ENCODE assay signal across 8 mouse cellular contexts in the genomic region with DNA sequence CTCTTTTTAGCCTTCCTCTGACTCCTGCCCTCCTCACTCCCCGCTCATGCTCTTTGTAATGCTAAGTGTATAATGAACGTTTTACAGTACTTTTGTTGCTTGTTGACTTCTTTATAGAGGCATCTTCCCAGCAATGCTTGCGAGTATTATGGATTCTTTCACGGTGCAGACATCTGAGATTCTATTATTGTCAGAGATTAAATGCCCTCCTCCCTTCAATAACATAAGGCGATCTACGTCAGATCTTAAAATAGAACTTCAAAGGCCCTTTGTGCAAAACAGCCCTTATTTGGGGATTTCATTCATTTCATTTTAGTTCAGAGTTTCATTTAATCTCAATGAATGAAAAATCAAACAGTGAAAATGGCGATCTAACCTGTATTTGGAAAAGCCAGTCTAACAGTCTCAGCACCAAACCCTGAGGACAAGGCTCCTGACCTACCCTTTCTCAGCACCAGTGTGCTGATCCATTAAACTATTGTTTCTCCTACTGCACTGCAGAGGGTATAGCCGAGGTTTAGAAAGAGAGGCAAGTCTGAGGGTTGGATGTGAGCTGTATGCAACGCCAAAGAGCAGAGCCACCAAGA.
DNase-seq lines count a peak whose midpoint lies in the region; ATAC-seq and TF ChIP-seq lines count a peak whose summit lies in the region.

No protein-coding gene starts in this region.

- H3K4me3 ChIP-seq in lung, embryonic 16.5 days (ENCODE audit: low read length): peak overlapping the region; percentile 50
- peak overlapping the region; percentile 53 for H3K4me3 ChIP-seq in intestine, embryonic 15.5 days (replicated peaks)
- H3K4me3 ChIP-seq in midbrain, postnatal 0 days (ENCODE audit: low read depth, low read length): peak overlapping the region; percentile 40

- no peaks in the 10 kb centered on the region for H3K27me3 ChIP-seq in lung, embryonic 16.5 days (ENCODE audit: control insufficient read depth, insufficient read depth, low read depth, low read length)
- no peaks in the 10 kb centered on the region for H3K27me3 ChIP-seq in intestine, embryonic 15.5 days (replicated peaks)
- H3K27me3 ChIP-seq in midbrain, postnatal 0 days (ENCODE audit: insufficient read depth, low read length): no peaks in the 10 kb centered on the region

- peak overlapping the region; percentile 69 for H3K27ac ChIP-seq in lung, embryonic 16.5 days (ENCODE audit: low read length)
- peak overlapping the region; percentile 92 for H3K27ac ChIP-seq in intestine, embryonic 15.5 days
- peak overlapping the region; percentile 94 for H3K27ac ChIP-seq in midbrain, postnatal 0 days (ENCODE audit: low read depth, low read length)

- under 1% methylated on average over 9 of the region's 9 CpGs for WGBS in lung, embryonic 16.5 days
- 2% methylated on average over 9 of the region's 9 CpGs for WGBS in intestine, embryonic 15.5 days
- under 1% methylated on average over 9 of the region's 9 CpGs for WGBS in midbrain, postnatal 0 days

- no peaks in the 10 kb centered on the region for H3K9me3 ChIP-seq in lung, embryonic 16.5 days (ENCODE audit: control insufficient read depth, low read length)
- H3K9me3 ChIP-seq in intestine, embryonic 15.5 days: no peaks in the 10 kb centered on the region
- no peaks in the 10 kb centered on the region for H3K9me3 ChIP-seq in midbrain, postnatal 0 days (ENCODE audit: low read length)

- ATAC-seq in cerebellum, adult (ENCODE audit: insufficient number of reproducible peaks, low FRiP score, low TSS enrichment): peak; percentile 36; the same call in 1 of the 2 replicates
- peak; percentile 19; the same call in 1 of the 2 replicates for ATAC-seq in lung, embryonic 16.5 days (ENCODE audit: low read depth)
- ATAC-seq in intestine, embryonic 15.5 days: peak; percentile 32
- ATAC-seq in midbrain, postnatal 0 days (ENCODE audit: low FRiP score): peak; percentile 67; the same call in 1 of the 2 replicates

- peak overlapping the region; percentile 64 for H3K4me2 ChIP-seq in lung, embryonic 16.5 days (ENCODE audit: low read depth, low read length)
- peak overlapping the region; percentile 64 for H3K4me2 ChIP-seq in intestine, embryonic 15.5 days (replicated peaks)
- peak overlapping the region; percentile 41 for H3K4me2 ChIP-seq in midbrain, postnatal 0 days (ENCODE audit: low read depth, low read length, poor library complexity, severe bottlenecking)

- intact Hi-C loops in left cerebral cortex, postnatal 4 days (cut with DNase I): loop anchor here (5.0 to 10.0 kb wide), 2 partner anchors 804 to 886 kb away; partner anchors contain the start of gene Gabra5

- no peaks in the 10 kb centered on the region; the same call in 1 of the 2 replicates for H3K4me1 ChIP-seq in lung, embryonic 16.5 days (replicated peaks; ENCODE audit: control insufficient read depth, insufficient read depth, low read length)
- 0 out of 2 replicates have a peak, but pooled peaks cover 3% of the 10 kb centered on the region for H3K4me1 ChIP-seq in intestine, embryonic 15.5 days (replicated peaks)
- H3K4me1 ChIP-seq in midbrain, postnatal 0 days (ENCODE audit: insufficient read depth, low read length): no peaks in the 10 kb centered on the region

- TF ChIP-seq CTCF in midbrain, postnatal 0 days (IDR thresholded peaks at IDR 0.05): no peak

- DNase-seq in cerebellum, postnatal 4 days (ENCODE audit: low spot score in 2 of 2): no peak
- no peak for DNase-seq in lung, postnatal 4 days
- no peak for DNase-seq in midbrain, postnatal 0 days (ENCODE audit: low spot score)
- DNase-seq in gastrocnemius, postnatal 4 days (ENCODE audit: low spot score in 2 of 2): no peak
- no peak for DNase-seq in left cerebral cortex, postnatal 4 days

- H3K9ac ChIP-seq in lung, embryonic 16.5 days (ENCODE audit: low read length): peak overlapping the region; percentile 52
- peak overlapping the region; percentile 57 for H3K9ac ChIP-seq in intestine, embryonic 15.5 days
- peak overlapping the region; percentile 58 for H3K9ac ChIP-seq in midbrain, postnatal 0 days (replicated peaks; ENCODE audit: low read length, poor library complexity, severe bottlenecking)

- no peaks in the 10 kb centered on the region for H3K36me3 ChIP-seq in lung, embryonic 16.5 days (ENCODE audit: control insufficient read depth, insufficient read depth, low read length)
- no peaks in the 10 kb centered on the region for H3K36me3 ChIP-seq in intestine, embryonic 15.5 days
- no peaks in the 10 kb centered on the region for H3K36me3 ChIP-seq in midbrain, postnatal 0 days (ENCODE audit: insufficient read depth, low read length)
